Comparison of ENCODE assay signal across 12 mouse cellular contexts in genomic region chr10:80170601-80171021, GRCm38 (mm10). TPM values are rescaled to one million over a fixed set of nuclear protein-coding genes. Genes with fewer than 3 reads are reported as not detected.
DNase-seq lines count a peak whose midpoint lies in the region; ATAC-seq and TF ChIP-seq lines count a peak whose summit lies in the region.
"Had no signal": no experiment of that assay in that cellular context is flagged by ENCODE, and none has a peak within 500 bp of the region (broad histone marks: within the 10 kb centered on the region; RNA-seq: fewer than 3 reads in every experiment).

No protein-coding gene starts in this region.

- no peak for DNase-seq in forebrain, embryonic 10.5 days (ENCODE audit: extremely low spot score, low spot score)
- DNase-seq in forebrain, postnatal 0 days = no peak
- no peak for DNase-seq in kidney, postnatal 36 days
- DNase-seq in CD4-positive helper T cell, adult 2 months (ENCODE audit: low read depth, low spot score) = peak; percentile 17
- DNase-seq in embryo, embryonic 9.5 days (ENCODE audit: extremely low spot score) = no peak
- DNase-seq: heart, adult 2 months; lung, adult 2 months had no signal

- 96% methylated on average over 19 of the region's 19 CpGs for WGBS in forebrain, embryonic 10.5 days
- 93% methylated on average over 19 of the region's 19 CpGs for WGBS in forebrain, postnatal 0 days
- WGBS in kidney, embryonic 14.5 days = 78% methylated on average over 19 of the region's 19 CpGs
- 94% methylated on average over 19 of the region's 19 CpGs for WGBS in forebrain, embryonic 15.5 days

- peaks cover 70% of the 10 kb centered on the region for H3K4me1 ChIP-seq in forebrain, embryonic 10.5 days
- peaks cover 18% of the 10 kb centered on the region for H3K4me1 ChIP-seq in forebrain, postnatal 0 days (ENCODE audit: insufficient read depth)
- peaks cover 35% of the 10 kb centered on the region for H3K4me1 ChIP-seq in kidney, embryonic 14.5 days (ENCODE audit: control insufficient read depth, insufficient read depth, low read length)
- H3K4me1 ChIP-seq in forebrain, embryonic 15.5 days = peaks cover 63% of the 10 kb centered on the region

- ATAC-seq in forebrain, postnatal 0 days = no peak
- no peak for ATAC-seq in kidney, embryonic 14.5 days (ENCODE audit: low FRiP score, low TSS enrichment)
- no peak for ATAC-seq in forebrain, embryonic 15.5 days (replicated peaks)
- no peak for ATAC-seq in granulocyte monocyte progenitor cell, adult 5-6 weeks (replicated peaks; ENCODE audit: poor library complexity, severe bottlenecking)
- ATAC-seq: intestine, embryonic 15.5 days had no signal

- H3K9ac ChIP-seq in forebrain, postnatal 0 days = no peak overlapping the region
- no peak overlapping the region for H3K9ac ChIP-seq in kidney, embryonic 14.5 days (ENCODE audit: low read depth, low read length)
- no peak overlapping the region for H3K9ac ChIP-seq in forebrain, embryonic 15.5 days (replicated peaks)

- H3K9me3 ChIP-seq in forebrain, embryonic 10.5 days = no peaks in the 10 kb centered on the region
- no peaks in the 10 kb centered on the region for H3K9me3 ChIP-seq in forebrain, postnatal 0 days (ENCODE audit: low read length)
- no peaks in the 10 kb centered on the region for H3K9me3 ChIP-seq in kidney, embryonic 14.5 days (ENCODE audit: control insufficient read depth, low read length)
- H3K9me3 ChIP-seq in forebrain, embryonic 15.5 days = no peaks in the 10 kb centered on the region
- H3K9me3 ChIP-seq: intestine, embryonic 15.5 days; megakaryocyte, embryonic 14.5 days had no signal

- no peak for TF ChIP-seq CTCF in forebrain, postnatal 0 days (IDR thresholded peaks at IDR 0.05; ENCODE audit: low read depth)

- no peaks in the 10 kb centered on the region for H3K27me3 ChIP-seq in forebrain, embryonic 10.5 days (ENCODE audit: poor library complexity, severe bottlenecking)
- no peaks in the 10 kb centered on the region for H3K27me3 ChIP-seq in forebrain, postnatal 0 days (ENCODE audit: insufficient read depth, low read length)
- no peaks in the 10 kb centered on the region for H3K27me3 ChIP-seq in kidney, embryonic 14.5 days (ENCODE audit: control insufficient read depth, insufficient read depth, low read length)
- no peaks in the 10 kb centered on the region for H3K27me3 ChIP-seq in forebrain, embryonic 15.5 days
- H3K27me3 ChIP-seq: intestine, embryonic 15.5 days; megakaryocyte, embryonic 14.5 days had no signal

- no peak overlapping the region for H3K4me2 ChIP-seq in forebrain, postnatal 0 days (ENCODE audit: low read depth)
- no peak overlapping the region for H3K4me2 ChIP-seq in kidney, embryonic 14.5 days (replicated peaks; ENCODE audit: low read depth, low read length)
- H3K4me2 ChIP-seq in forebrain, embryonic 15.5 days (replicated peaks) = no peak overlapping the region
- H3K4me2 ChIP-seq: intestine, embryonic 15.5 days had no signal

- peak overlapping the region; percentile 96; the same call in 1 of the 2 replicates for H3K4me3 ChIP-seq in forebrain, embryonic 10.5 days
- no peak overlapping the region for H3K4me3 ChIP-seq in forebrain, postnatal 0 days (ENCODE audit: low read depth, low read length)
- peak overlapping the region; percentile 7; the same call in 1 of the 2 replicates for H3K4me3 ChIP-seq in kidney, embryonic 14.5 days (ENCODE audit: low read length)
- H3K4me3 ChIP-seq in forebrain, embryonic 15.5 days = no peak overlapping the region
- H3K4me3 ChIP-seq: heart, adult 2 months; intestine, embryonic 15.5 days; megakaryocyte, embryonic 14.5 days had no signal

- H3K36me3 ChIP-seq in forebrain, embryonic 10.5 days (replicated peaks) = peaks cover 45% of the 10 kb centered on the region
- peaks cover 27% of the 10 kb centered on the region for H3K36me3 ChIP-seq in forebrain, postnatal 0 days (ENCODE audit: insufficient read depth)
- peaks cover 33% of the 10 kb centered on the region for H3K36me3 ChIP-seq in kidney, embryonic 14.5 days (ENCODE audit: control insufficient read depth, insufficient read depth, low read length)
- peaks cover 26% of the 10 kb centered on the region for H3K36me3 ChIP-seq in forebrain, embryonic 15.5 days

- no peak overlapping the region for H3K27ac ChIP-seq in forebrain, embryonic 10.5 days
- H3K27ac ChIP-seq in forebrain, postnatal 0 days (ENCODE audit: low read depth, low read length) = no peak overlapping the region
- no peak overlapping the region for H3K27ac ChIP-seq in kidney, embryonic 14.5 days (ENCODE audit: low read depth, low read length)
- 0 out of 2 replicates have a peak overlapping the region, but pooled peaks have one; percentile 5 for H3K27ac ChIP-seq in forebrain, embryonic 15.5 days (replicated peaks)
- H3K27ac ChIP-seq: heart, adult 2 months; intestine, embryonic 15.5 days had no signal

RNA-seq across cellular contexts. Expression of gene 1600002K03Rik, which starts 2.1 kb away (rescaled TPM):
- polyA plus RNA-seq in forebrain, embryonic 10.5 days (2016; fragmentation: Nextera tagmentation; extraction: Ambion mirVana) = 9.8 and 10.7 TPM in 2 replicates
- 4.2 and 5.0 TPM in 2 replicates for total RNA-seq in forebrain, postnatal 0 days (2014; rRNA removed)
- polyA plus RNA-seq in forebrain, postnatal 0 days (2015; fragmentation: Nextera tagmentation; extraction: Ambion mirVana) = 5.0 and 6.0 TPM in 2 replicates
- polyA plus RNA-seq in kidney, embryonic 14.5 days (2014; fragmentation: Nextera tagmentation; extraction: Ambion mirVana) = 10.3 and 12.1 TPM in 2 replicates
- 9.7 and 12.7 TPM in 2 replicates for polyA plus RNA-seq in forebrain, embryonic 15.5 days (2015; fragmentation: Nextera tagmentation; extraction: Ambion mirVana)
- total RNA-seq in granulocyte monocyte progenitor cell, adult 5-6 weeks (2014; fragmentation: Nextera tagmentation) = 17.2 and 43.4 TPM in 2 replicates
- total RNA-seq in granulocyte monocyte progenitor cell, adult 5-6 weeks (2017) = 11.2 and 11.5 TPM in 2 replicates

RNA-seq across cellular contexts. Expression of gene Cirbp, which starts 4.8 kb away (rescaled TPM):
- polyA plus RNA-seq in forebrain, embryonic 10.5 days (2016; fragmentation: Nextera tagmentation; extraction: Ambion mirVana) = 90.9 and 116 TPM in 2 replicates
- total RNA-seq in forebrain, postnatal 0 days (2014; rRNA removed) = 345 and 424 TPM in 2 replicates
- 834 and 838 TPM in 2 replicates for polyA plus RNA-seq in forebrain, postnatal 0 days (2015; fragmentation: Nextera tagmentation; extraction: Ambion mirVana)
- 80.0 and 104 TPM in 2 replicates for polyA plus RNA-seq in kidney, embryonic 14.5 days (2014; fragmentation: Nextera tagmentation; extraction: Ambion mirVana)
- 350 and 358 TPM in 2 replicates for polyA plus RNA-seq in forebrain, embryonic 15.5 days (2015; fragmentation: Nextera tagmentation; extraction: Ambion mirVana)
- 25.3 and 70.7 TPM in 2 replicates for total RNA-seq in granulocyte monocyte progenitor cell, adult 5-6 weeks (2014; fragmentation: Nextera tagmentation)
- 36.8 and 40.7 TPM in 2 replicates for total RNA-seq in granulocyte monocyte progenitor cell, adult 5-6 weeks (2017)

RNA-seq across cellular contexts. Expression of gene Efna2, which starts 8.7 kb away (rescaled TPM):
- 23.2 and 24.2 TPM in 2 replicates for polyA plus RNA-seq in forebrain, embryonic 10.5 days (2016; fragmentation: Nextera tagmentation; extraction: Ambion mirVana)
- total RNA-seq in forebrain, postnatal 0 days (2014; rRNA removed) = 29.0 and 30.9 TPM in 2 replicates
- 30.6 and 31.3 TPM in 2 replicates for polyA plus RNA-seq in forebrain, postnatal 0 days (2015; fragmentation: Nextera tagmentation; extraction: Ambion mirVana)
- polyA plus RNA-seq in kidney, embryonic 14.5 days (2014; fragmentation: Nextera tagmentation; extraction: Ambion mirVana) = 15.4 and 17.3 TPM in 2 replicates
- polyA plus RNA-seq in forebrain, embryonic 15.5 days (2015; fragmentation: Nextera tagmentation; extraction: Ambion mirVana) = 35.8 and 36.5 TPM in 2 replicates
- total RNA-seq in granulocyte monocyte progenitor cell, adult 5-6 weeks (2014; fragmentation: Nextera tagmentation) = not detected in 2 replicates
- total RNA-seq in granulocyte monocyte progenitor cell, adult 5-6 weeks (2017) = 0.05 TPM in 1 of 2 replicates, not detected in the other

RNA-seq across cellular contexts. Expression of gene Midn, which starts 22.5 kb away (rescaled TPM):
- 19.1 and 19.8 TPM in 2 replicates for polyA plus RNA-seq in forebrain, embryonic 10.5 days (2016; fragmentation: Nextera tagmentation; extraction: Ambion mirVana)
- 91.5 and 120 TPM in 2 replicates for total RNA-seq in forebrain, postnatal 0 days (2014; rRNA removed)
- 19.3 and 21.3 TPM in 2 replicates for polyA plus RNA-seq in forebrain, postnatal 0 days (2015; fragmentation: Nextera tagmentation; extraction: Ambion mirVana)
- 42.3 and 46.2 TPM in 2 replicates for polyA plus RNA-seq in kidney, embryonic 14.5 days (2014; fragmentation: Nextera tagmentation; extraction: Ambion mirVana)
- 33.0 and 34.9 TPM in 2 replicates for polyA plus RNA-seq in forebrain, embryonic 15.5 days (2015; fragmentation: Nextera tagmentation; extraction: Ambion mirVana)
- 26.7 and 36.8 TPM in 2 replicates for total RNA-seq in granulocyte monocyte progenitor cell, adult 5-6 weeks (2014; fragmentation: Nextera tagmentation)
- 10.0 and 17.4 TPM in 2 replicates for total RNA-seq in granulocyte monocyte progenitor cell, adult 5-6 weeks (2017)

RNA-seq across cellular contexts. Expression of gene Cbarp, which starts 30.0 kb away (rescaled TPM):
- polyA plus RNA-seq in forebrain, embryonic 10.5 days (2016; fragmentation: Nextera tagmentation; extraction: Ambion mirVana) = 6.8 and 7.3 TPM in 2 replicates
- 114 and 151 TPM in 2 replicates for total RNA-seq in forebrain, postnatal 0 days (2014; rRNA removed)
- polyA plus RNA-seq in forebrain, postnatal 0 days (2015; fragmentation: Nextera tagmentation; extraction: Ambion mirVana) = 57.5 and 68.2 TPM in 2 replicates
- polyA plus RNA-seq in kidney, embryonic 14.5 days (2014; fragmentation: Nextera tagmentation; extraction: Ambion mirVana) = 8.1 and 8.4 TPM in 2 replicates
- polyA plus RNA-seq in forebrain, embryonic 15.5 days (2015; fragmentation: Nextera tagmentation; extraction: Ambion mirVana) = 29.7 and 39.5 TPM in 2 replicates
- total RNA-seq in granulocyte monocyte progenitor cell, adult 5-6 weeks (2014; fragmentation: Nextera tagmentation) = 0.73 and 5.3 TPM in 2 replicates
- 0.36 TPM in 1 of 2 replicates, not detected in the other for total RNA-seq in granulocyte monocyte progenitor cell, adult 5-6 weeks (2017)

Comparison
In these comparisons a context has a peak if more than half of its experiments do, and no peak if none do; other contexts are left out.
1. H3K4me3 ChIP-seq: peak in forebrain, embryonic 10.5 days (single experiment) and kidney, embryonic 14.5 days (single experiment); none in forebrain, postnatal 0 days (single experiment) and forebrain, embryonic 15.5 days (single experiment).